Mouse (Mus musculus): Measurements from ENCODE around the gene Krt8. TPM values are rescaled to one million over a fixed set of nuclear protein-coding genes. Genes with fewer than 3 reads are reported as not detected.

Krt8 gene
- polyA plus RNA-seq, 1 experiment = 128 TPM

DNA sequence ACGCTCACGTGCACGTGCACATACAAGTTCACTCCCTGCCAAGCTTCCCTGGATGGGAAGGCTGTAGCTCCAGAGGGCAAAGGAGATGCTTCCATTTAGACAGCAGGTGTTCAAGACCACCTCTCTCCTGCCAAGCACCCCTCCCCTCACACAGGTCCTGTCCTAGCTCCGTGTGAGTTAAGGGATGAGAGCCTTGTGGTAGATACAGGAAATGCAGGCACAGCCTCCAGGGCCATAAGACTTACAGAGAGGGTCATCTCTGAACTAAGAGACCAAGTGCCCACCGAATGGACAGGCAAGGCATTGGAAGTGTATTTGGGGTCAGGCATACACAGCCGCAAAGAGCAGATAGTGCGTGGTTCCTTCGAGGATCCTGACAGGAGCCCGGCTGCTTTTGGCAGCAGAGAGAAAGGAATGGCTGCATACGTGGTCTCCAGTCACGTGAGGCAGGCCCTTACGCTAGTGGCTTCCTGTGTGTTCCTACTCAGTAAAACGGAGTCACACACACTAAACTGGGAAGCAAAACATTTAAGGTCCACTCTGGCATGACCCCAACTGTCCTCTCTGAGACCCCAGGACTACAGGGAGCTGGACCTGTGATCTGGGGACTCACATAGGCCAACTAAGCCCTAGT, 20.9 kb downstream of the Krt8 start:
- H3K4me1 ChIP-seq (ENCODE audit: control insufficient read depth, insufficient read depth, low read length) = peaks cover 3% of the 10 kb centered on the region; the same call in 1 of the 2 replicates
- 74% methylated on average over 13 of the region's 13 CpGs for whole genome bisulfite sequencing
- TF ChIP-seq POLR2A (IDR thresholded peaks at IDR 0.05; ENCODE audit: borderline replicate concordance, extremely low read depth, low read depth, low read length) = no peak
- no peak for TF ChIP-seq CTCF (IDR thresholded peaks at IDR 0.05; ENCODE audit: insufficient read depth, low read length)
- no peak overlapping the region for H3K4me3 ChIP-seq (replicated peaks; ENCODE audit: extremely low read depth, low read depth, low read length)
- DNase-seq = no peak

DNA sequence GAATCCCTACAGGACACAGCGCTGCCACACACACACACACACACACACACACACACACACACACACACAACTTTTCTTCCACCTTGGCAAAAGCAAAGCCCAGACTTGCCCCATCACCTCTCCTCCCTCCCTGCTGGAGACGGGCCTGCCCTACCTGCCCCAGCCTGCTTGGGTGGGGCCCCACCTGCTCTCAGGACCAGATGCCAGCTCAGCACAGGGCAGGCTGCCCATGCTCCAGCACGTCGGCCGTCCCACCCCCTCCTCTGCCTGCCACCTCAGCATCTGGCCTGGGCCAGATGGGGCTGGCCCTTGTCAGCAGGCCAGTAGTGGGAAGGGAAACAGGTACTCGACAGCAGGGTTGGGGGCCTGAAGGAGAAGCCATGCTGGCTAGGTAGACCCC, 23.4 kb downstream of the Krt8 start:
- 50% methylated on average over 6 of the region's 6 CpGs for WGBS
- no peak for TF ChIP-seq POLR2A (IDR thresholded peaks at IDR 0.05; ENCODE audit: borderline replicate concordance, extremely low read depth, low read depth, low read length)
- no peak for TF ChIP-seq CTCF (IDR thresholded peaks at IDR 0.05; ENCODE audit: insufficient read depth, low read length)
- DNase-seq = peak; percentile 73
- Histone ChIP-seq H3K4me3 (replicated peaks; ENCODE audit: extremely low read depth, low read depth, low read length) (no peak overlapping the region), H3K4me1 (ENCODE audit: control insufficient read depth, insufficient read depth, low read length) (peaks cover 17% of the 10 kb centered on the region)

DNA sequence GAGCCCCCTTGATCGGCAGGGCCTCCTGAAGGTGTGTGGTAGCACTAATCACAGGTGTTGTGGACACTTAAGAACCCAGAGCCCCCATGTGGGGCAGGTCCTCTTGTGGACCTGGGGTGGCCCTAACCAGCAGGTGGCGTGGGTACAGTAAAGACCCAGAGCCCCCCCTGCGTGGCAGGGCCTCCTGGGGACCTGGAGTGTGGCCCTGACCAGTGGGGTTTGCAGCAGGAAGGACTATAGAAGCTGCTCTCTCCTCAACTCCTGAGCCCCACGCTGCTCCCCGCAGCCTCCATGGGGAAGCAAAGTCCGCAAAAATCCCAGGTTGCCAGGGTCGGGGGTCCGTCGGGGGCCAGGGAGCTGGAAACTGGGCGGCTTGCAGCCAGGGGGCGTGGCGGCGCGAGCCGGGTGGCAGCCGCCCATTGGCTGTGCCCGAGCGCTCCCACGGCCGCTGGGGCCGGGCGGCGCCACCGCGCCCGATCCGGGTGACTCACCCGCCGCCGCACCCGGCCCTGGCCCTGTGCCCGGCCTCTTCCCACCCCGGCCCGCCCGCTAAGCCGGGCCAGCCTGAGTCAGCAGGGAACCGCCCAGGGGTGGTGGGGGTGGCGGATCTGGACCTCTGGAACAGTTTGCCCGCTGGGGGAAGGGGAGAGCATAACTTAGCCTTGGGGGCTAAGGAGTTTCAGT, 27.1 kb downstream of the Krt8 start:
- Histone ChIP-seq H3K4me1 (ENCODE audit: control insufficient read depth, insufficient read depth, low read length) (peaks cover 16% of the 10 kb centered on the region), H3K4me3 (replicated peaks; ENCODE audit: extremely low read depth, low read depth, low read length) (peak overlapping the region; percentile 7)
- 2% methylated on average over 37 of the region's 39 CpGs for WGBS
- no peak for TF ChIP-seq POLR2A (IDR thresholded peaks at IDR 0.05; ENCODE audit: borderline replicate concordance, extremely low read depth, low read depth, low read length)
- no peak for TF ChIP-seq CTCF (IDR thresholded peaks at IDR 0.05; ENCODE audit: insufficient read depth, low read length)
- peak; percentile 92 for DNase-seq

DNA sequence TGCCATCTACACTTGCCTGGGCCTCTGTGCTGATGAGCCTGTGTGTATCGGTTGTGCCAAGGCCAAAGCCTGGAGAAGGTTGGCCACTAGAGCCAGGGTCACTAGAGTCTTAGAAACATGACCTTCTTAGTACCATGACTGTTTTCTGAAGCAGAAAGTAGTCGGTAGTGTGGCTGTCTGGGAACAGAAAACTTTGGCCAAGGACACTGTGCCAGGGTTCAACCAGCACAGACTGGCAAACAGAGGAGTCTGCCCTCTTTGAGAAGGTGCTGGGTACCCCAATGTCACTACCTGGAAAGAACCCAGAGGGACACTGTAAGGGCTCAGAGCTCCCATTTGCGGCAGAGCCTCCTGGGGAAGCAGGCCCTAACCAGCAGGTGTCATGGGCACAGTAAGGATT, 27.6 kb downstream of the Krt8 start:
- TF ChIP-seq CTCF (IDR thresholded peaks at IDR 0.05; ENCODE audit: insufficient read depth, low read length) (no peak), POLR2A (IDR thresholded peaks at IDR 0.05; ENCODE audit: borderline replicate concordance, extremely low read depth, low read depth, low read length) (no peak)
- WGBS = 65% methylated on average over 3 of the region's 3 CpGs
- DNase-seq = peak; percentile 48
- Histone ChIP-seq H3K4me1 (ENCODE audit: control insufficient read depth, insufficient read depth, low read length) (peaks cover 16% of the 10 kb centered on the region), H3K4me3 (replicated peaks; ENCODE audit: extremely low read depth, low read depth, low read length) (no peak overlapping the region)

DNA sequence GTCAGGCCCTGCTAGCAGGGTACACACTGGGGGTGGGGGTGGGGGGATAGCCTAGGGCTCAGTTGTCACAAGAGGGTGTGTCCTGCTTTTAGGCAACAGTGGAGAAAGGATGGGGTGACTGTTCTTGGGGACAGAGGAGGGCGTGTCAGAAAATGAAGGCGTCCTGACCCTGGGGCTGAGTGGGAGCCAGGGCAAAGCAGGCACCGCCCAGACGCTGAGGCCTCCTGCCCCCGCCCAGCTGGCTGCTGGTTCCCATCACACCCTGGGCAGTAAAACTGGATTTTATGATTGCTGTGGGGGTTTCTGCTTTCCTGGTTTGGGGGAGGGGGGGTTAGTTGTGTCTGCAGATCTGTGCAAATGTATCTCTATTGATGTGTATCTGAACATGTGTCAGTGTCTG, 28.3 kb downstream of the Krt8 start:
- TF ChIP-seq CTCF (IDR thresholded peaks at IDR 0.05; ENCODE audit: insufficient read depth, low read length) (no peak), POLR2A (IDR thresholded peaks at IDR 0.05; ENCODE audit: borderline replicate concordance, extremely low read depth, low read depth, low read length) (no peak)
- Histone ChIP-seq H3K4me1 (ENCODE audit: control insufficient read depth, insufficient read depth, low read length) (peaks cover 16% of the 10 kb centered on the region), H3K4me3 (replicated peaks; ENCODE audit: extremely low read depth, low read depth, low read length) (no peak overlapping the region)
- WGBS = 60% methylated on average over 5 of the region's 5 CpGs
- DNase-seq = no peak

DNA sequence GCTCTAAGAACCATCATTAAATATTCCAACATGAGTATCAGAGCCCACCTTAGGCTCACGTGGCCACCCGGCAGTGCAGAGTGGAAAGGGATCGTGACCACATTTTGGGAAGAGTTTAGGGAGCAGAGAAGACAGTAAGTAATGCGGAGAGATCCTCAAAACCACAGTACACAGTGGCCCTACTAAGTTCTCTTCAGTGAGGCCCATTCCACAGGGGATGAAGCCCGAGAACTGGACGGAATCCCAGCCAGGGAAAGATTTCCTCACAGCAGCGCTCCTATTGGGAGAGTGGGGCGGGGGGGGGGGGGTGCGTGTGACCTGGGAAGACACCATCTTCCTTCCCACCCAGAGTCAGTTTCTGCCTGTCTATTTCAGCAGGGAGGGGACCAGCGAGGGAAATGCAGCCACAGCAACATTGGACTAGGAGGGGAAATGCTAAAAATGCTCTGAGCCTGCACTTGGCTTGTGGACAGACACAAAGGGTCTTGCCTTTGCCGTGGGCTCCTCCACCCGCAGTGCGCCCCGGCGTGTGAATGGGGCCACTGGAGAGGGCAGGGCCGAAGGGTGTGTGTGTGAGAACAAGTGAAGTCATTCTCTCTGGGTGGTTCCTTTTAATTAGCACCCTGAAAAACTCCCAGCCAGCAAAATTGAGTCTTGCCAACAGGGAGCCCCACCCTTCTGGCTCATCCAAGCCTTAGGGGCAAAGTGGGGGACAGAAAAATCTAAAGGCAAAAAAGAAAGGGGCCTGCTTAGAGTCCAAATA, 30.0 kb downstream of the Krt8 start:
- 39% methylated on average over 16 of the region's 16 CpGs for WGBS
- Histone ChIP-seq H3K4me1 (ENCODE audit: control insufficient read depth, insufficient read depth, low read length) (peaks cover 16% of the 10 kb centered on the region), H3K4me3 (replicated peaks; ENCODE audit: extremely low read depth, low read depth, low read length) (no peak overlapping the region)
- no peak for DNase-seq
- TF ChIP-seq POLR2A (IDR thresholded peaks at IDR 0.05; ENCODE audit: borderline replicate concordance, extremely low read depth, low read depth, low read length) (no peak), CTCF (IDR thresholded peaks at IDR 0.05; ENCODE audit: insufficient read depth, low read length) (no peak)

DNA sequence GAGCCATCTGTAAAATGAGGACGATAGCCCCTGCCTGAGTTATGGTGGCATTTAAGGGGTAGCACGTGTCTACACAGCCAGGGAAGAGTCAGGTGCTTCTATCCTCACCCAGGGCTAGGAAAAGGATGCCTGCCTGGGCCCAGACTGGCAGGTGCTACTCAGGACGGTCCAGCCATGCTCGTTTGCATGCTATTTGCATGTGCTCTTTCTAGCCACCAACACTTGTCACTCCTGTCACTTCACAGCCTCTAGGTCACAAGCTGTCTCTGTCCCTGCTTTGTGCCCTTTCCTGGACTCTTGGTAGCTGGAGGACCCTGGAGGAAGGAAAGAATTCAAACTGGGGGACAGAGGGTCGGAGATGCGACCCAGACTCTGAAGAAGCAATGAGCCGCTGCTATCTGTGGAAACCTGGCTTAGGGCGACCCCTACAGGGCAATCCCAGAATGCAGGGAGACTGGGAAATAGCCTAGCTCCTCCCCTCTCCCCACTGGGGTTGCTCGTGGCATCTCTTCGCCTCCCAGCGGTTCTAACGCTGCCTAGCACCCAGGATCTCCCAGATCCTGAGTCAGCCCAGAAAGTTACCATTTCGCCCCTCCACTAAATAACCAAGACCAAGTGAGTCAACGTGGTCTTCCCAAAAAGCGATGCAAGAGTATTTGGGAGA, 30.7 kb downstream of the Krt8 start:
- TF ChIP-seq CTCF (IDR thresholded peaks at IDR 0.05; ENCODE audit: insufficient read depth, low read length) (peak; percentile 98), POLR2A (IDR thresholded peaks at IDR 0.05; ENCODE audit: borderline replicate concordance, extremely low read depth, low read depth, low read length) (no peak)
- DNase-seq = peak; percentile 98

DNA sequence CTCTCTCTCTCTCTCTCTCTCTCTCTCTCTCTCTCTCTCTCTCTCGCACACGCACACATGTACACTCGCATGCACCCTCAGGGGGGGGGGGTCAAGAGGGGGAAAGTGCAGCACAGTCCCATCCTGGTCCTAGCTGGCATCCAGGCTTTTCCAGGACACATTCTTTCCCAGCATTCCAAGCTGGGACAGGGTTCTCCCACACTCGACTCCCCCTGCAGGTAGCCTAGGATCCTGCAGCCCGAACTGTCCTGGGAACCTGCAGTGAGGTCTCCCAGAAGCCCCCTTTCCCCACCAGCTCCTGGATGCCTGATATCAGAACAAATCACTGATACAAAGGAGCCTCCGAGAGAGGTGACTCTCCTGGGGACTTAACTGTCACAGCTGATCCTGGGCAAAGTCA, 33.7 kb downstream of the Krt8 start:
- H3K4me1 ChIP-seq (ENCODE audit: control insufficient read depth, insufficient read depth, low read length) = peaks cover 4% of the 10 kb centered on the region; the same call in 1 of the 2 replicates
- DNase-seq = peak; percentile 69
- no peak overlapping the region for H3K4me3 ChIP-seq (replicated peaks; ENCODE audit: extremely low read depth, low read depth, low read length)
- TF ChIP-seq POLR2A (IDR thresholded peaks at IDR 0.05; ENCODE audit: borderline replicate concordance, extremely low read depth, low read depth, low read length) = no peak
- TF ChIP-seq CTCF (IDR thresholded peaks at IDR 0.05; ENCODE audit: insufficient read depth, low read length) = peak; percentile 85
- WGBS = 18% methylated on average over 4 of the region's 6 CpGs

More for the DNA sequence above, 30.7 kb downstream of the Krt8 start:
- Histone ChIP-seq H3K4me3 (replicated peaks; ENCODE audit: extremely low read depth, low read depth, low read length) (no peak overlapping the region), H3K4me1 (ENCODE audit: control insufficient read depth, insufficient read depth, low read length) (peaks cover 16% of the 10 kb centered on the region)
- WGBS = 13% methylated on average over 15 of the region's 15 CpGs

DNA sequence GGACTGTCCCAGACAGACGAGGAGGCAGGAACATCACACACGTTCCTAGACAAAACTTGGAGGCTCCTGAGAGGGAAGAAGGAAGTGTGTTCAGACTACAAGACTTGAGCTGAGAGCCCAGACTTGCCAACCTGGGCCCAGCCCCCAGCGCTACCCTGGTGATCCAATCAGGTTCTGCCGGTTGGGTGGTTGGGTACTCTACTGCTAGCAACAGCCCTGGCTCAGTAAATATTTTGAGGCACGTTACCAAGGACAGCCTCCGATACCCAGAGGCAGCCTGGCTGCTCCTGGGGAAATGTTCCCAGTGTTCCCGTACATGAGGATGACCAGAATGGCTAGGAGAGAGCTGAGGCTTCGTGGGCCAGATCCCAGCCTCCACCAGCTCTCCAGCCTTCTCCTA, 37.5 kb downstream of the Krt8 start:
- DNase-seq = peak; percentile 75

More for the DNA sequence above, 37.5 kb downstream of the Krt8 start:
- no peak overlapping the region for H3K4me3 ChIP-seq (replicated peaks; ENCODE audit: extremely low read depth, low read depth, low read length)
- TF ChIP-seq POLR2A (IDR thresholded peaks at IDR 0.05; ENCODE audit: borderline replicate concordance, extremely low read depth, low read depth, low read length) = no peak
- no peak for TF ChIP-seq CTCF (IDR thresholded peaks at IDR 0.05; ENCODE audit: insufficient read depth, low read length)
- H3K4me1 ChIP-seq (ENCODE audit: control insufficient read depth, insufficient read depth, low read length) = 0 out of 2 replicates have a peak, but pooled peaks cover 2% of the 10 kb centered on the region
- 56% methylated on average over 8 of the region's 8 CpGs for WGBS

Measured in lung, adult 2 months (tissue).